Mouse (Mus musculus) intestine, embryonic 16.5 days (tissue): Measurements from ENCODE around the gene Lgr4. TPM values are rescaled to one million over a fixed set of nuclear protein-coding genes. Genes with fewer than 3 reads are reported as not detected.

ENCODE experiments used
- ATAC-seq: fragments of 200-750 bp; cut with Nextera tagmentation; 2 replicates; pipeline ENCODE4 v1.8.0; 2017; ENCODE audit warnings: moderate TSS enrichment, moderate library complexity
- H3K27ac ChIP-seq: fragments of 300-500 bp; sonication (generic); 2 replicates; pipeline ENCODE4 v1.5.1; 2014; ENCODE audit warnings: mild to moderate bottlenecking, low read length
- H3K27me3 ChIP-seq: fragments of 300-500 bp; sonication (generic); replicated peaks from 2 replicates; pipeline ENCODE4 v1.6.1; 2014; ENCODE audit warnings: low read length, control low read depth, mixed read lengths; ENCODE audit not compliant: control insufficient read depth, insufficient read depth
- H3K36me3 ChIP-seq: fragments of 300-500 bp; sonication (generic); 2 replicates; pipeline ENCODE4 v1.6.1; 2014; ENCODE audit warnings: low read length, control low read depth; ENCODE audit not compliant: control insufficient read depth, insufficient read depth
- H3K4me1 ChIP-seq: fragments of 300-500 bp; sonication (generic); 2 replicates; pipeline ENCODE4 v1.6.1; 2014; ENCODE audit warnings: low read length, control low read depth, mixed read lengths; ENCODE audit not compliant: control insufficient read depth, insufficient read depth
- H3K4me2 ChIP-seq: fragments of 300-500 bp; sonication (generic); 2 replicates; pipeline ENCODE4 v1.6.1; 2014; ENCODE audit warnings: low read depth, low read length, control low read depth
- H3K4me3 ChIP-seq: fragments of 300-500 bp; sonication (generic); 2 replicates; pipeline ENCODE4 v1.5.1; 2014; ENCODE audit warnings: mild to moderate bottlenecking, low read length
- H3K9ac ChIP-seq: fragments of 300-500 bp; sonication (generic); 2 replicates; pipeline ENCODE4 v1.6.1; 2014; ENCODE audit warnings: low read depth, low read length
- H3K9me3 ChIP-seq: fragments of 300-500 bp; sonication (generic); 2 replicates; pipeline ENCODE4 v1.6.1; 2016; ENCODE audit warnings: low read length, control low read depth; ENCODE audit not compliant: control insufficient read depth
- WGBS: fragments of 180-500 bp; shearing (Covaris S2); extraction: QIAGEN DNeasy Blood & Tissue Kit; methylation state at CpG from one replicate; pipeline ENCODE4 v1.1.7; 2014; 5-methylcytosine and 5-hydroxymethylcytosine counted together
- polyA plus RNA-seq: library from polyadenylated mRNA; unstranded; fragments of >200 nt; fragmentation: Nextera tagmentation; extraction: Ambion mirVana; gene quantifications from 2 replicates; pipeline ENCODE4 v1.2.1, GENCODE M21; 2015

Gene Lgr4
- polyA plus RNA-seq, 1 experiment from 2014 or later: 19.0 TPM

DNA sequence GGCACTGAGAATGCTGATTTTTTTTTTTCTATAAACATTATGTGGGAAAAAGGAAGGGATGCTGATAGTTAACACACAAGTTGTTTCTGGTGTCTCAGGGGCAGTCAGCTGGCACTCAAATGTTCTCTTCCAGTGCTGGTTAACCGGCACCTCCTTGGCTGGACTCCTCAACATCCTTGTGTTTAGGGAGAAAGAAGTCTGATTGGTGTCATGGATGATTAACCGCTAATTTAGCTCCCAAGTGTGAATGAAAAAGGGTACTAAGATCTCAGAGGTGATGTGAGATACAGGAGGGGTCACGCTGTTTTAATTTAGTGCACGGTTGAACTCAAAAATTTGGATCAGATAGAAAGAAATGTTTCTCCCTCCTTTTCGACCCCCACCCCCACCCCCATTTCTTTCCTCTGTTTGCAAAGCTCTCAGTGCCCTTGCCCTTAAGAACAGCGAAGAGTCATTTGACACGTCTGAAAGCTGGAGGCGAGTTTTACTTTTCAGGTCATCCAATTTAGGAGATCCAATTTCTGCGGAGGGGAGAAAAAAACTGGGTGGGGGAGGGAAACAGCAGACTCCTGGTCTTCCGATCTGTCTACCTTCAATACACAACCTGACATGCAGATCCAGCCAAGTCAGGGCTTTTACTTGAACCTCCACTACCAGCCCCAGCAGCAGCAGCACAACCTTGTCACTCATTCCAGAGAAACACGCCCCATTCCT is 508 bp upstream of the Lgr4 start:
- H3K4me1 ChIP-seq: peaks cover 28% of the 10 kb centered on the region
- peak; percentile 10; the same call in 1 of the 2 replicates for ATAC-seq
- H3K27me3 ChIP-seq: no peaks in the 10 kb centered on the region
- H3K36me3 ChIP-seq: no peaks in the 10 kb centered on the region
- peak overlapping the region; percentile 57 for H3K4me2 ChIP-seq
- H3K4me3 ChIP-seq: peak overlapping the region; percentile 40
- WGBS: 8% methylated on average over 11 of the region's 11 CpGs
- peak overlapping the region; percentile 57 for H3K9ac ChIP-seq
- no peaks in the 10 kb centered on the region for H3K9me3 ChIP-seq
- peak overlapping the region; percentile 54; the same call in 1 of the 2 replicates for H3K27ac ChIP-seq

DNA sequence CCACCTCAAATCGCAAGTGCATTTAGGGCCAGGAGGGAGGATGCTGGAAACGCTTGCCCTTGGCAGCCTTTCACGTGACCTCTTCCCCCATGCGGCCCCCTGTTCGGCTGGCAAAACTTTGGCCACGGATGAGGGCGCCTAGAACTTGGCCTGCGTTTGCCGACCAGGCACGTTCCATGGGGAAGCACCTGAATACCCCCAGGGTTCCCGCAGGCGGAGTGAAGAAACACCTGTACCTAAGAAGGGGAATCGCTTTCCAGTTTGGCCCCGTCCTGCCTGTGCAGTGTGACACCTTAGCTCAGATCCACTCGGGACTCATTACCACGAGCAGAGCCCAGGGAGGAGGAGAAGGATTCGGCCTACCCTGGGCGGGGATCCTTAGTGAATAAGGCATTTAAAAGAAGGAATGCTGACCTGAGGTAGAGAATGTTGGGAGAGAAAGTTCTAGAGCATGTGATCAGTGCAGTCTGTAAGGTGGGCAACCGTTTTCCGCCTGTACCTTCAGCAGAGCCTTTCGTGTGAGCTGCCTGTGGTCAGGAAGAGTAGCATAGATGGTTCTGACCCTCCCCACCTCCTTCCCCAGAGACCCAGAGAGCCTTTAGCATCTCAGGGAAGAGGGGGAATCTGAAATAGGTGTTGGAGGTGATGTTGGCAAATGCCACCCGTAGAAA is 1.3 kb downstream of the Lgr4 start:
- peak overlapping the region; percentile 69 for H3K4me2 ChIP-seq
- H3K27ac ChIP-seq: peak overlapping the region; percentile 99
- H3K4me3 ChIP-seq: peak overlapping the region; percentile 92
- H3K9me3 ChIP-seq: no peaks in the 10 kb centered on the region
- peaks cover 33% of the 10 kb centered on the region for H3K4me1 ChIP-seq
- H3K9ac ChIP-seq: peak overlapping the region; percentile 97
- no peaks in the 10 kb centered on the region for H3K36me3 ChIP-seq
- 6% methylated on average over 22 of the region's 22 CpGs for WGBS
- H3K27me3 ChIP-seq: no peaks in the 10 kb centered on the region
- ATAC-seq: no peak

DNA sequence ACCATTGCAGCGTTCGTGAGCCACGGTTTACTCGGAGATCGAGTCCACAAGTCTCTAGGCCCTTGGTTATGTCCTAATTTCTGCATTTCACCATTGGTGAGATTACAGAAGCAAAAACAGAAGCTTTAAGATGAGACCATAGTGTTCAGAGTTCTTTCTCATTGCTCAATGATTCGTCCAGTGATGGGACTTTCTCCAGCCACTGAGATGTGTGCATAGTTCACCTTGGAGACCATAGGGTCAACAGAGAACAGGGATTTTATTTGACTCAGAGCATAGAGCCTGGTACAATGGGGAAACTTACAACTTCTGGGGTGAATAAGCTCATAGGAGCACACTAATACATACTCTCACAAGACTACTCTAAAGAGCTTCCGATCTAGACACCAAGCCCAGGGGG is 3.0 kb downstream of the Lgr4 start:
- peak overlapping the region; percentile 25 for H3K27ac ChIP-seq
- 66% methylated on average over 7 of the region's 7 CpGs for WGBS

DNA sequence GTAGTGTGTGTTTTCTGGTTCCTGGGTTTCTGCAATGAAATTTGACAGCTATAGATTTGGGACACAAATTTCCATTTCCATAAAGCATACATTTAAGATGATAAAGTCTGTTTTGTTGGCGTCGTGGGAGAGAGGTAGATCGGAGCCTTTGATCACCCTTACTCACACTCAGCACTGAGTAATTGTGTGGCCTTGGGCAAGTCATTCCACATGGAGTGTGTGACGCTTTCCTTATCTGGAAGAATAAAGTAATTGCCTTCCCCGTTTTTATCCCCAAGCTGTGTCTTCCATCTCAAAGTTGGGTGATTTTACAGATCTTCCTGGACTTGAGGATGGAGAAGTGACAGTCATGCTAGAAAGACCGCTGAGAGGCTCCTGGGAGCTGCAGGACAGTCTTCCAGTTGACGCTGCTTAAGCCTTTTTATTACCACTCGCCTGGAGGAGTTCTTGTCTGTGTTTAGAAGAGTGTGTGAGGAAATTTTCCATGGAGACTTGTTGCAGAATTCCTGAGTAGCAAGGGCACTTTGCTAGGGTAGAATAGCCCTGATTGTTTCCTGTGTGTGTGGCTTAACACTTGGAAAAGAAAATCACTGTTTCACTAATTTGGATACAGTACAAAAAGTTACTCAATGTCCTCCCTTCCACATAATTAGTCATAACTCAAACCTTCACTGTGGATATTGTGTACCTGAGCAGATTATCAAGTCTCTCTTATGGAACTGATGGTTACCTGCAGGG is 4.0 kb downstream of the Lgr4 start:
- Histone ChIP-seq H3K4me3 (peak overlapping the region; percentile 26), H3K36me3 (peaks cover 4% of the 10 kb centered on the region; the same call in 1 of the 2 replicates), H3K4me2 (peak overlapping the region; percentile 37), H3K27me3 (no peaks in the 10 kb centered on the region), H3K4me1 (peaks cover 40% of the 10 kb centered on the region), H3K9me3 (no peaks in the 10 kb centered on the region), H3K27ac (peak overlapping the region; percentile 65), H3K9ac (peak overlapping the region; percentile 51)
- 36% methylated on average over 8 of the region's 8 CpGs for WGBS
- no peak for ATAC-seq

More for the DNA sequence above, 3.0 kb downstream of the Lgr4 start:
- H3K9me3 ChIP-seq: no peaks in the 10 kb centered on the region
- ATAC-seq: no peak
- no peaks in the 10 kb centered on the region for H3K27me3 ChIP-seq
- peak overlapping the region; percentile 92 for H3K4me3 ChIP-seq
- H3K9ac ChIP-seq: peak overlapping the region; percentile 57
- H3K36me3 ChIP-seq: no peaks in the 10 kb centered on the region
- H3K4me2 ChIP-seq: peak overlapping the region; percentile 51
- H3K4me1 ChIP-seq: peaks cover 34% of the 10 kb centered on the region

DNA sequence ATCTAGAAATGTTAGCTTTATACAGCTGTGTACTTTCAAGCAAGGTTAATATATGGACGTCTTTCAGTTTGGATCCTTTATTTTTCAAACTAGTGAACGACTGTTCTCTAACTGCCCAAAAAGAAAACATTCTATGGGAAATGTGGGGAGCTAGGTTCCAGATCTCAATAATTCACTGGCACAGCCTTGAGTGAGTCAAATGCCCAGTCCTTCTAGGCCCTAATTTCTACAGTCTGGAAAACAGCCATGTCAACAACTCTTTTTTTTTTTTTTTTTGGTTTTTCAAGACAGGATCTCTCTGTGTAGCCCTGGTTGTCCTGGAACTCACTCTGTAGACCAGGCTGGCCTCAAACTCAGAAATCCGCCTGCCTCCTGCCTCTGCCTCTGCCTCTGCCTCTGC is 4.9 kb downstream of the Lgr4 start:
- H3K4me3 ChIP-seq: no peak overlapping the region
- peaks cover 4% of the 10 kb centered on the region; the same call in 1 of the 2 replicates for H3K36me3 ChIP-seq
- H3K27ac ChIP-seq: no peak overlapping the region
- H3K27me3 ChIP-seq: no peaks in the 10 kb centered on the region
- H3K9ac ChIP-seq: no peak overlapping the region
- no peaks in the 10 kb centered on the region for H3K9me3 ChIP-seq
- 0 out of 2 replicates have a peak overlapping the region, but pooled peaks have one; percentile 30 for H3K4me2 ChIP-seq
- H3K4me1 ChIP-seq: peaks cover 36% of the 10 kb centered on the region
- WGBS: 59% methylated on average over 3 of the region's 3 CpGs
- no peak for ATAC-seq

DNA sequence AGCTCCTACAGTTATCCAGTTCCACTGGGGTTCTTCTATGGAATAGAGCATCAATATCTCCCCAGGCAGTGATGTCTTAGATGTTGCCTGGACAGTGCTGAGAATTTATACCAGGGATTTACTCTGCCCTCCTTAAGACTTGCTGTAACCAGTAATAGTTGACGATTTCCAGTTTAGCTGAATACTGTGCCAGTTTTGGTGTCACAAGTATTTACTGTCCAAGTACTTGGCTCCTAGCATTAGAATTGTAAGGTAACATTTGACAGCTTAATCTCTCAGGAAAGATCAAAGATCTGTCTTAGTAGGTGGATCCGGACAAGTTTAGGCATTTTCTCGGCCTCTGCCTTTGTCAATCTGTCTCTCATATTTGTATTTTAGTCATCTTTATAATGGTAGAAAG is 5.6 kb downstream of the Lgr4 start:
- no peak overlapping the region for H3K4me3 ChIP-seq
- 57% methylated on average over 3 of the region's 3 CpGs for WGBS
- H3K4me1 ChIP-seq: peaks cover 42% of the 10 kb centered on the region
- no peaks in the 10 kb centered on the region for H3K9me3 ChIP-seq
- H3K36me3 ChIP-seq: peaks cover 4% of the 10 kb centered on the region; the same call in 1 of the 2 replicates
- H3K27me3 ChIP-seq: no peaks in the 10 kb centered on the region
- peak overlapping the region; percentile 16; the same call in 1 of the 2 replicates for H3K4me2 ChIP-seq
- no peak overlapping the region for H3K27ac ChIP-seq
- H3K9ac ChIP-seq: no peak overlapping the region
- ATAC-seq: no peak

DNA sequence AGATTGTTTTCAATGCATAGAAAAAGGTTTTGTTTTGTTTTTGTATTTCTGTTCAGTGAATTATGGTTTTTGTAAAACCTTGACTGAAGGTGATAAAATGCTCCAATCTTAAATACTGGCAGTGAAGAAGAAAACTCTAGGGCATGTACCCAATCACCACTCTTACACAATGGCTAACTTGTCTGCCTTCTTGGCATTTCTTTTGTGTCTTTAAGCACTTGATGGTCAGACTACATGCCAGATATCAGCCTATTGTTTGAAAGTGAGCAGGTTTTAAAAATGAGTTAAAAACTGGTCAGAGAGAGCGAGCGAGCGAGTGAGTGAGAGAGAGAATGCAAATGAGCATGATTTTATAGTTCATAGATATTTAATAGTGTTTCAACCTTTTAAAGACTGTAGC is 6.5 kb downstream of the Lgr4 start:
- H3K27me3 ChIP-seq: no peaks in the 10 kb centered on the region
- WGBS: 81% methylated on average over 3 of the region's 3 CpGs
- no peak overlapping the region for H3K9ac ChIP-seq
- peaks cover 4% of the 10 kb centered on the region; the same call in 1 of the 2 replicates for H3K36me3 ChIP-seq
- H3K4me2 ChIP-seq: no peak overlapping the region
- H3K27ac ChIP-seq: no peak overlapping the region
- no peaks in the 10 kb centered on the region for H3K9me3 ChIP-seq
- ATAC-seq: no peak
- no peak overlapping the region for H3K4me3 ChIP-seq
- H3K4me1 ChIP-seq: peaks cover 41% of the 10 kb centered on the region

DNA sequence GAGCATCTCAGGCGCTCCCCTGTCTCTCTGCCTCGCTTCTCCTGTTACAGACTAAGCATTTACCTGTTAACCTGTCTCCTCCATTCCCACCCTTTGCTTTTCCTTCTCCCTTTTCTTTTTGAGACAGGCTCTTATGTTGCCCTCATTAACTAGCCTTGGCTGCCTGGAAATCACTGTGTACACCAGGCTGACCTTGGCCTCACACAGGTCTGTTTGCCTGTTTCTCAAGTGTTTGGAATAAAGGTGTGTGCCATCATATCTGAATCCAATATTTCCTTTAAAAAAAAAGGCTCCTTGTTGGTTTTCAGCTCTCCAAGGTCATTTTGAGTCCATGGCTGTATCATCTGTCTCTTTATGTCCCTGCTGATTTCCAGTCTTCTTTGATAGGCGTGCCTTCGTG is 9.5 kb downstream of the Lgr4 start:
- Histone ChIP-seq H3K36me3 (peaks cover 4% of the 10 kb centered on the region; the same call in 1 of the 2 replicates), H3K9me3 (no peaks in the 10 kb centered on the region), H3K4me2 (no peak overlapping the region), H3K4me1 (peaks cover 38% of the 10 kb centered on the region), H3K27me3 (no peaks in the 10 kb centered on the region), H3K4me3 (no peak overlapping the region), H3K9ac (no peak overlapping the region), H3K27ac (peak overlapping the region; percentile 13; the same call in 1 of the 2 replicates)
- no peak for ATAC-seq
- 77% methylated on average over 4 of the region's 4 CpGs for WGBS

DNA sequence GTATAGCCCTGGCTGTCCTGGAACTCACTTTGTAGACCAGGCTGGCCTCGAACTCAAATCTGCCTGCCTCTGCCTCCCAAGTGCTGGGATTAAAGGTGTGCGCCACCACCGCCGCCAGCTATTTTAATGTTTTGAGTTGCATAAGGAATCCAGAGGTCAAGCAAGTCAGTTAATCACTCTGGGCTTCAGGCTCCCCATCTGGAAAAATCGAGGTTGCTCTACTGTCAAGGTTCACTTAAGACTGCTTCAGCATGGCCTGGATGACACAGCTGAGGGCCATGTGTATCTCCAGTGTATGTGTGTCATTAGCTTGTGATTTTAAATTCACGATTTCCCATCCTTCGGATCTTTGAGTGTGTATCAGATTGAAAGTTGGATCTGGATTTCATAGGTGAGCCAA is 10.0 kb downstream of the Lgr4 start:
- no peak for ATAC-seq
- 78% methylated on average over 7 of the region's 7 CpGs for WGBS
- Histone ChIP-seq H3K9ac (no peak overlapping the region), H3K4me1 (peaks cover 43% of the 10 kb centered on the region), H3K27ac (no peak overlapping the region), H3K4me3 (no peak overlapping the region), H3K9me3 (no peaks in the 10 kb centered on the region), H3K36me3 (peaks cover 4% of the 10 kb centered on the region; the same call in 1 of the 2 replicates), H3K4me2 (no peak overlapping the region), H3K27me3 (no peaks in the 10 kb centered on the region)
